Mouse (Mus musculus) mouse embryonic stem cell (cell line): ENCODE measurements around the gene Hist1h3b.

Source experiments
- in situ Hi-C, 2 experiments: fragments of 300-500 bp; cut with MboI; formaldehyde crosslinking; loops; 1 replicate in 1 of 2; 3 replicates in 1 of 2; pipeline ENCODE4 v1.14.3; 2019 to 2020; ENCODE audit warnings: low sequenced_read_pairs in 2 of 2, low pct_unique_long_range_greater_than_20kb in 1 of 2, mixed read lengths in 1 of 2; ENCODE audit not compliant: unreplicated experiment in 1 of 2

Hist1h3b gene

GRCm38 (mm10) chr13:23732156-23732804 is 19.8 kb upstream of the Hist1h3b start:
- in situ Hi-C loops = loop anchor here in 1 of 2 experiments (10.0 to 25.0 kb wide), 2 partner anchors 47 to 1695 kb away; partner anchors contain the start of genes Hist1h2ac, Hist1h2ag, Hist1h2ah and Hist1h2bc

- in situ Hi-C loops = loop anchor here in 1 of 2 experiments (10.0 to 25.0 kb wide), 2 partner anchors 52 to 1700 kb away; partner anchors contain the start of genes Hist1h2ac, Hist1h2ag, Hist1h2ah and Hist1h2bc
Measured at GRCm38 (mm10) chr13:23737091-23737490, 15.0 kb upstream of the Hist1h3b start.

- in situ Hi-C loops = loop anchor here in 1 of 2 experiments (10.0 to 25.0 kb wide), 2 partner anchors 53 to 1701 kb away; partner anchors contain the start of genes Hist1h2ac, Hist1h2ag, Hist1h2ah and Hist1h2bc
Measured at GRCm38 (mm10) chr13:23738041-23738440, 14.0 kb upstream of the Hist1h3b start.

- in situ Hi-C loops = loop anchor here in 1 of 2 experiments (10.0 to 25.0 kb wide), 2 partner anchors 54 to 1701 kb away; partner anchors contain the start of genes Hist1h2ac, Hist1h2ag, Hist1h2ah and Hist1h2bc
Measured at GRCm38 (mm10) chr13:23738677-23739068, 13.4 kb upstream of the Hist1h3b start, which contains the start of gene Hist1h1c. Gene Hist1h1c, plus strand, starts transcription at chr13:23738808.

- in situ Hi-C loops = loop anchor here in 1 of 2 experiments (10.0 to 25.0 kb wide), 2 partner anchors 54 to 1702 kb away; partner anchors contain the start of genes Hist1h2ac, Hist1h2ag, Hist1h2ah and Hist1h2bc
Measured at GRCm38 (mm10) chr13:23739069-23739921, 12.8 kb upstream of the Hist1h3b start.

- in situ Hi-C loops = loop anchor here in 1 of 2 experiments (10.0 to 25.0 kb wide), 3 partner anchors 55 to 1703 kb away; partner anchors contain the start of genes Hist1h2ac, Hist1h2ad, Hist1h2ae and Hist1h2ag
Measured at GRCm38 (mm10) chr13:23739922-23740252, 12.2 kb upstream of the Hist1h3b start.

GRCm38 (mm10) chr13:23740256-23740840 is 11.7 kb upstream of the Hist1h3b start:
- in situ Hi-C loops = loop anchor here in 1 of 2 experiments (10.0 to 25.0 kb wide), 2 partner anchors 166 to 1703 kb away; partner anchors contain the start of genes Hist1h2ad, Hist1h2ae, Hist1h2ag and Hist1h2ah

GRCm38 (mm10) chr13:23740910-23741309 is 11.2 kb upstream of the Hist1h3b start:
- in situ Hi-C loops = loop anchor here in 1 of 2 experiments (10.0 to 25.0 kb wide), 2 partner anchors 166 to 1704 kb away; partner anchors contain the start of genes Hist1h2ad, Hist1h2ae, Hist1h2ag and Hist1h2ah

GRCm38 (mm10) chr13:23742007-23742406 is 10.1 kb upstream of the Hist1h3b start:
- in situ Hi-C loops = loop anchor here in 1 of 2 experiments (10.0 to 25.0 kb wide), 2 partner anchors 167 to 1705 kb away; partner anchors contain the start of genes Hist1h2ad, Hist1h2ae, Hist1h2ag and Hist1h2ah

GRCm38 (mm10) chr13:23743215-23743614 is 8.9 kb upstream of the Hist1h3b start:
- in situ Hi-C loops = loop anchor here in 1 of 2 experiments (10.0 to 25.0 kb wide), 2 partner anchors 168 to 1706 kb away; partner anchors contain the start of genes Hist1h2ad, Hist1h2ae, Hist1h2ag and Hist1h2ah

- in situ Hi-C loops = loop anchor here in 1 of 2 experiments (10.0 to 25.0 kb wide), 2 partner anchors 169 to 1707 kb away; partner anchors contain the start of genes Hist1h2ad, Hist1h2ae, Hist1h2ag and Hist1h2ah
Measured at GRCm38 (mm10) chr13:23743963-23744362, 8.1 kb upstream of the Hist1h3b start.

GRCm38 (mm10) chr13:23744421-23745380 is 7.4 kb upstream of the Hist1h3b start:
- in situ Hi-C loops = loop anchor here in 1 of 2 experiments (10.0 to 25.0 kb wide), 2 partner anchors 170 to 1707 kb away; partner anchors contain the start of genes Hist1h2ad, Hist1h2ae, Hist1h2ag and Hist1h2ah

GRCm38 (mm10) chr13:23745381-23746161 is 6.5 kb upstream of the Hist1h3b start, which contains the start of gene Hist1h3c:
Gene Hist1h3c, minus strand, starts transcription at chr13:23745602.
- in situ Hi-C loops = loop anchor here in 1 of 2 experiments (10.0 to 25.0 kb wide), 2 partner anchors 171 to 1708 kb away; partner anchors contain the start of genes Hist1h2ad, Hist1h2ae, Hist1h2ag and Hist1h2ah

GRCm38 (mm10) chr13:23746201-23747080 is 5.6 kb upstream of the Hist1h3b start, which contains the start of gene Hist1h2bb:
Gene Hist1h2bb, plus strand, starts transcription at chr13:23746734.
- in situ Hi-C loops = loop anchor here in 1 of 2 experiments (10.0 to 25.0 kb wide), 2 partner anchors 172 to 1709 kb away; partner anchors contain the start of genes Hist1h2ad, Hist1h2ae, Hist1h2ag and Hist1h2ah
